Mouse (Mus musculus): Measurements from ENCODE around the gene Coa3. TPM values are rescaled to one million over a fixed set of nuclear protein-coding genes. Genes with fewer than 3 reads are reported as not detected.

The Coa3 gene
- polyA plus RNA-seq, 1 experiment = 245 TPM

GRCm38 (mm10) chr11:101236782-101237181, 42.1 kb downstream of the Coa3 start:
- no peaks in the 10 kb centered on the region for H3K36me3 ChIP-seq (ENCODE audit: control insufficient read depth, insufficient read depth, low read length)
- TF ChIP-seq CTCF (IDR thresholded peaks at IDR 0.05; ENCODE audit: borderline replicate concordance, control insufficient read depth, extremely low read depth, insufficient read depth, low read length, poor library complexity) (no peak), POLR2A (IDR thresholded peaks at IDR 0.05; ENCODE audit: control insufficient read depth, extremely low read depth, insufficient read depth, low read length, poor library complexity) (no peak)
- 97% methylated on average over 5 of the region's 5 CpGs for WGBS
- no peaks in the 10 kb centered on the region for H3K4me1 ChIP-seq (replicated peaks; ENCODE audit: control insufficient read depth, insufficient read depth, low read length)
- DNase-seq = no peak
- H3K27ac ChIP-seq (ENCODE audit: control insufficient read depth, insufficient read depth, low read length) = no peak overlapping the region
- no peak overlapping the region for H3K4me3 ChIP-seq (ENCODE audit: control insufficient read depth, insufficient read depth, low read length)
- H3K27me3 ChIP-seq (ENCODE audit: control insufficient read depth, insufficient read depth, low read length) = no peaks in the 10 kb centered on the region

GRCm38 (mm10) chr11:101235429-101235828, 43.5 kb downstream of the Coa3 start:
- no peak for TF ChIP-seq CTCF (IDR thresholded peaks at IDR 0.05; ENCODE audit: borderline replicate concordance, control insufficient read depth, extremely low read depth, insufficient read depth, low read length, poor library complexity)
- TF ChIP-seq POLR2A (IDR thresholded peaks at IDR 0.05; ENCODE audit: control insufficient read depth, extremely low read depth, insufficient read depth, low read length, poor library complexity) = no peak
- Histone ChIP-seq H3K4me1 (replicated peaks; ENCODE audit: control insufficient read depth, insufficient read depth, low read length) (no peaks in the 10 kb centered on the region), H3K27ac (ENCODE audit: control insufficient read depth, insufficient read depth, low read length) (no peak overlapping the region), H3K27me3 (ENCODE audit: control insufficient read depth, insufficient read depth, low read length) (no peaks in the 10 kb centered on the region), H3K36me3 (ENCODE audit: control insufficient read depth, insufficient read depth, low read length) (no peaks in the 10 kb centered on the region), H3K4me3 (ENCODE audit: control insufficient read depth, insufficient read depth, low read length) (no peak overlapping the region)
- no peak for DNase-seq

- H3K36me3 ChIP-seq (ENCODE audit: control insufficient read depth, insufficient read depth, low read length) = no peaks in the 10 kb centered on the region
- TF ChIP-seq CTCF (IDR thresholded peaks at IDR 0.05; ENCODE audit: borderline replicate concordance, control insufficient read depth, extremely low read depth, insufficient read depth, low read length, poor library complexity) = no peak
- no peak for TF ChIP-seq POLR2A (IDR thresholded peaks at IDR 0.05; ENCODE audit: control insufficient read depth, extremely low read depth, insufficient read depth, low read length, poor library complexity)
- H3K4me3 ChIP-seq (ENCODE audit: control insufficient read depth, insufficient read depth, low read length) = no peak overlapping the region
- H3K4me1 ChIP-seq (replicated peaks; ENCODE audit: control insufficient read depth, insufficient read depth, low read length) = no peaks in the 10 kb centered on the region
- no peaks in the 10 kb centered on the region for H3K27me3 ChIP-seq (ENCODE audit: control insufficient read depth, insufficient read depth, low read length)
- H3K27ac ChIP-seq (ENCODE audit: control insufficient read depth, insufficient read depth, low read length) = no peak overlapping the region
- no peak for DNase-seq
These were observed 44.8 kb downstream of the Coa3 start for GRCm38 (mm10) chr11:101234124-101234523.

GRCm38 (mm10) chr11:101233240-101233639, 45.7 kb downstream of the Coa3 start:
- Histone ChIP-seq H3K27ac (ENCODE audit: control insufficient read depth, insufficient read depth, low read length) (no peak overlapping the region), H3K27me3 (ENCODE audit: control insufficient read depth, insufficient read depth, low read length) (no peaks in the 10 kb centered on the region), H3K4me1 (replicated peaks; ENCODE audit: control insufficient read depth, insufficient read depth, low read length) (no peaks in the 10 kb centered on the region), H3K36me3 (ENCODE audit: control insufficient read depth, insufficient read depth, low read length) (no peaks in the 10 kb centered on the region), H3K4me3 (ENCODE audit: control insufficient read depth, insufficient read depth, low read length) (no peak overlapping the region)
- no peak for DNase-seq
- 95% methylated on average over 1 of the region's 1 CpGs for WGBS
- no peak for TF ChIP-seq CTCF (IDR thresholded peaks at IDR 0.05; ENCODE audit: borderline replicate concordance, control insufficient read depth, extremely low read depth, insufficient read depth, low read length, poor library complexity)
- TF ChIP-seq POLR2A (IDR thresholded peaks at IDR 0.05; ENCODE audit: control insufficient read depth, extremely low read depth, insufficient read depth, low read length, poor library complexity) = no peak

GRCm38 (mm10) chr11:101232010-101232839, 46.7 kb downstream of the Coa3 start:
- no peaks in the 10 kb centered on the region for H3K27me3 ChIP-seq (ENCODE audit: control insufficient read depth, insufficient read depth, low read length)
- DNase-seq = no peak
- 46% methylated on average over 6 of the region's 6 CpGs for WGBS

GRCm38 (mm10) chr11:101230991-101231871, 47.7 kb downstream of the Coa3 start:
- no peaks in the 10 kb centered on the region for H3K27me3 ChIP-seq (ENCODE audit: control insufficient read depth, insufficient read depth, low read length)
- no peaks in the 10 kb centered on the region for H3K36me3 ChIP-seq (ENCODE audit: control insufficient read depth, insufficient read depth, low read length)
- no peak for DNase-seq
- 22% methylated on average over 18 of the region's 18 CpGs for WGBS
- H3K4me1 ChIP-seq (replicated peaks; ENCODE audit: control insufficient read depth, insufficient read depth, low read length) = no peaks in the 10 kb centered on the region
- H3K27ac ChIP-seq (ENCODE audit: control insufficient read depth, insufficient read depth, low read length) = no peak overlapping the region
- H3K4me3 ChIP-seq (ENCODE audit: control insufficient read depth, insufficient read depth, low read length) = no peak overlapping the region
- TF ChIP-seq CTCF (IDR thresholded peaks at IDR 0.05; ENCODE audit: borderline replicate concordance, control insufficient read depth, extremely low read depth, insufficient read depth, low read length, poor library complexity) = no peak
- TF ChIP-seq POLR2A (IDR thresholded peaks at IDR 0.05; ENCODE audit: control insufficient read depth, extremely low read depth, insufficient read depth, low read length, poor library complexity) = no peak

More at GRCm38 (mm10) chr11:101232010-101232839, 46.7 kb downstream of the Coa3 start:
- TF ChIP-seq CTCF (IDR thresholded peaks at IDR 0.05; ENCODE audit: borderline replicate concordance, control insufficient read depth, extremely low read depth, insufficient read depth, low read length, poor library complexity) (no peak), POLR2A (IDR thresholded peaks at IDR 0.05; ENCODE audit: control insufficient read depth, extremely low read depth, insufficient read depth, low read length, poor library complexity) (no peak)
- Histone ChIP-seq H3K27ac (ENCODE audit: control insufficient read depth, insufficient read depth, low read length) (no peak overlapping the region), H3K4me3 (ENCODE audit: control insufficient read depth, insufficient read depth, low read length) (no peak overlapping the region), H3K4me1 (replicated peaks; ENCODE audit: control insufficient read depth, insufficient read depth, low read length) (no peaks in the 10 kb centered on the region), H3K36me3 (ENCODE audit: control insufficient read depth, insufficient read depth, low read length) (no peaks in the 10 kb centered on the region)

Data from thymus, adult 2 months (tissue).